Mouse (Mus musculus): ENCODE results near the gene Olfr871. TPM values are rescaled to one million over a fixed set of nuclear protein-coding genes. Genes with fewer than 3 reads are reported as not detected.

The Olfr871 gene
- not detected in 2 replicates for total RNA-seq (2012; rRNA removed)
- polyA plus RNA-seq (2012; ENCODE audit: insufficient read depth in 1 of 2, insufficient read length in 2 of 2, low read depth in 1 of 2, low replicate concordance in 2 of 2, missing spikeins in 1 of 2), result under 1 TPM in 1 of 2 experiments, not detected in 1; 0.08 TPM

DNA sequence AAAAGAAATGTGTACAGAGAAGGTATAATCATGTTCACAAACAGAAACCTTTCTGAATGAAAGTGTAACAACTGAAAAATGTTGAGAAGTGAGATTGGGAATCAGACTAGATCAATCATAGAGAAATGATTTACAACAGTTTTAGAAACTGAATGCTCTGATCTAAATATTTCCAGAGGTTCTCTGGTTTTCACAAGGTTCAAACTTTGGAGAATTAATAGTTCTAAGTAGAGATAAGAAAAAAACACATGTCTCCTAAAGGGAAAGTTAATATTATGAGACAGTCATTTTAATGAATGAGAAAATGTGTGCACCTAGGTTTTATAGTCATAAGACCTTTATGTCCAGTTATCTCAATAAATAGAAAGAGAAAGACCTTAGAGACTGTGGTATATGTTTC is at the start of gene Olfr871:
Gene Olfr871, plus strand, starts transcription at position 301 of the 400 bp plus-strand sequence.
- Histone ChIP-seq H3K79me2 (ENCODE audit: control insufficient read depth, insufficient read depth, low read length, poor library complexity) (no peaks in the 10 kb centered on the region), H3K4me1 (ENCODE audit: control insufficient read depth in 1 of 2, insufficient read depth in 2 of 2, low read length in 2 of 2) (0 out of 4 replicates have a peak, but pooled peaks cover 0 to 2% of the 10 kb centered on the region in 2 experiments), H3K9ac (ENCODE audit: control insufficient read depth, low read depth, low read length, poor library complexity, severe bottlenecking) (no peak within 1 kb of the TSS), H3K27ac (ENCODE audit: control insufficient read depth, low read depth, low read length) (no peak within 1 kb of the TSS), H3K4me3 (ENCODE audit: control insufficient read depth in 1 of 2, insufficient read depth in 1 of 2, low read depth in 2 of 2, low read length in 2 of 2) (no peak within 1 kb of the TSS), H3K9me3 (replicated peaks; ENCODE audit: insufficient read depth, low read length) (no peaks in the 10 kb centered on the region), H3K36me3 (ENCODE audit: control insufficient read depth in 1 of 2, insufficient read depth in 2 of 2, low read length in 2 of 2) (peaks cover 0 to 4% of the 10 kb centered on the region in 2 experiments; a peak in 2 of 4 replicates), H3K27me3 (ENCODE audit: control insufficient read depth in 1 of 2, insufficient read depth in 2 of 2, low read length in 2 of 2) (no peaks in the 10 kb centered on the region)
- TF ChIP-seq ZNF384 (IDR thresholded peaks at IDR 0.05; ENCODE audit: low read depth, low read length), result no peak
- no peak for TF ChIP-seq SIN3A (IDR thresholded peaks at IDR 0.05; ENCODE audit: low read length)
- TF ChIP-seq USF2 (IDR thresholded peaks at IDR 0.05; ENCODE audit: borderline replicate concordance in 1 of 2, insufficient read depth in 1 of 2, low read depth in 1 of 2, low read length in 2 of 2), result no peak
- TF ChIP-seq KAT2A (conservative IDR thresholded peaks at IDR 0.05; ENCODE audit: low read depth, low read length), result no peak
- TF ChIP-seq ELF1 (IDR thresholded peaks at IDR 0.05; ENCODE audit: low read depth, low read length), result no peak
- no peak for TF ChIP-seq CTCF (IDR thresholded peaks at IDR 0.05 in 2 of 3, conservative IDR thresholded peaks at IDR 0.05 in 1 of 3; ENCODE audit: control insufficient read depth in 1 of 3, insufficient read depth in 1 of 3, low read depth in 2 of 3, low read length in 3 of 3, poor library complexity in 1 of 3, severe bottlenecking in 1 of 3)
- TF ChIP-seq GATA1 (IDR thresholded peaks at IDR 0.05; ENCODE audit: low read depth, low read length), result no peak
- TF ChIP-seq JUND (IDR thresholded peaks at IDR 0.05; ENCODE audit: low read depth, low read length), result no peak
- no peak for TF ChIP-seq POLR2AphosphoS2 (IDR thresholded peaks at IDR 0.05; ENCODE audit: low read length)
- TF ChIP-seq RCOR1 (IDR thresholded peaks at IDR 0.05; ENCODE audit: low read depth, low read length), result no peak
- TF ChIP-seq HCFC1 (IDR thresholded peaks at IDR 0.05; ENCODE audit: low read depth, low read length), result no peak
- TF ChIP-seq MAFK (IDR thresholded peaks at IDR 0.05; ENCODE audit: borderline replicate concordance, low read depth, low read length), result no peak
- TF ChIP-seq MEF2A (IDR thresholded peaks at IDR 0.05; ENCODE audit: extremely low read depth, insufficient replicate concordance, low read depth, low read length, poor library complexity, severe bottlenecking), result no peak
- no peak for TF ChIP-seq TCF12 (IDR thresholded peaks at IDR 0.05; ENCODE audit: low read depth, low read length)
- TF ChIP-seq TBP (IDR thresholded peaks at IDR 0.05; ENCODE audit: low read depth, low read length), result no peak
- no peak for DNase-seq (ENCODE audit: low read depth, low spot score)

DNA sequence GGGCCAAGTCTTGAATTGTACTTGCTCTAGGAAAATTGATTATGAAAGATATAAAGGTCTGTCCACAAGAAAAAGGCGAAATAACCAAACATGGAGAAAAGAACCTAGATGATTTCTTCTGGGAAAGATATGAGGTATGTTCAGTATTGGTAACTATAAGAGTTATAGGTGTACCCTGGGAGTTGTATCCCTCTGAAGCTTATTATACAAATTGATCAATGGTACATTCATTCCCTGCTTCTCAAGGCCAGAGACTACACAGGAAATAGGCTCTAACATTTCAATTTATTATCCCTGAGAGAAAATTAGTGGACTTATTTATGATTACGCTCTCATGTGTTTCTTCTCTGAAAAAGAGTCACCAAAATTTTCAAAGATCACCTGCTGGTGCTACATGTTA is 38.0 kb upstream of the Olfr871 start, which contains the start of gene Olfr870:
Gene Olfr870, minus strand, starts transcription at position 101 of the 400 bp plus-strand sequence.
- Histone ChIP-seq H3K27ac (ENCODE audit: control insufficient read depth, low read depth, low read length) (no peak within 1 kb of the TSS), H3K4me1 (ENCODE audit: control insufficient read depth in 1 of 2, insufficient read depth in 2 of 2, low read length in 2 of 2) (no peaks in the 10 kb centered on the region), H3K9ac (ENCODE audit: control insufficient read depth, low read depth, low read length, poor library complexity, severe bottlenecking) (no peak within 1 kb of the TSS), H3K4me3 (ENCODE audit: control insufficient read depth in 1 of 2, insufficient read depth in 1 of 2, low read depth in 2 of 2, low read length in 2 of 2) (no peak within 1 kb of the TSS), H3K79me2 (ENCODE audit: control insufficient read depth, insufficient read depth, low read length, poor library complexity) (no peaks in the 10 kb centered on the region), H3K9me3 (replicated peaks; ENCODE audit: insufficient read depth, low read length) (no peaks in the 10 kb centered on the region), H3K27me3 (ENCODE audit: control insufficient read depth in 1 of 2, insufficient read depth in 2 of 2, low read length in 2 of 2) (no peaks in the 10 kb centered on the region), H3K36me3 (ENCODE audit: control insufficient read depth in 1 of 2, insufficient read depth in 2 of 2, low read length in 2 of 2) (no peaks in the 10 kb centered on the region)
- DNase-seq (ENCODE audit: low read depth, low spot score), result no peak
- TF ChIP-seq USF2 (IDR thresholded peaks at IDR 0.05; ENCODE audit: borderline replicate concordance in 1 of 2, insufficient read depth in 1 of 2, low read depth in 1 of 2, low read length in 2 of 2) (no peak), ZMIZ1 (IDR thresholded peaks at IDR 0.05; ENCODE audit: low read depth, low read length) (no peak), GATA1 (IDR thresholded peaks at IDR 0.05; ENCODE audit: low read depth, low read length) (no peak), ETS1 (IDR thresholded peaks at IDR 0.05; ENCODE audit: low read depth, low read length) (no peak), RCOR1 (IDR thresholded peaks at IDR 0.05; ENCODE audit: low read depth, low read length) (no peak), NRF1 (IDR thresholded peaks at IDR 0.05; ENCODE audit: insufficient read depth, low read depth, low read length, poor library complexity, severe bottlenecking) (no peak), MYB (IDR thresholded peaks at IDR 0.05; ENCODE audit: low read depth, low read length) (no peak), USF1 (IDR thresholded peaks at IDR 0.05; ENCODE audit: low read depth, low read length) (no peak), MEF2A (IDR thresholded peaks at IDR 0.05; ENCODE audit: extremely low read depth, insufficient replicate concordance, low read depth, low read length, poor library complexity, severe bottlenecking) (no peak)
